Mouse (Mus musculus) spleen, adult 2 months (tissue): ENCODE measurements around the gene Fndc5.

Source experiments
- CTCF ChIP-seq: fragments of 200-500 bp; IDR thresholded peaks from 2 replicates; pipeline ENCODE4 v1.5.1; 2011; ENCODE audit warnings: mild to moderate bottlenecking, inconsistent platforms; ENCODE audit not compliant: insufficient read depth, insufficient read length, insufficient replicate concordance; ENCODE audit errors: extremely low read depth
- POLR2A ChIP-seq: fragments of 200-500 bp; IDR thresholded peaks from 2 replicates; pipeline ENCODE4 v1.6.1; 2011; ENCODE audit warnings: low read depth, low read length, inconsistent platforms

GRCm38 (mm10) chr4:129105356-129105755 is 31.4 kb upstream of the Fndc5 start, which contains the start of gene Tmem54:
- TF ChIP-seq CTCF (no peak), POLR2A (no peak)
